Comparison of ENCODE assay signal across 8 mouse cellular contexts in genomic region chr15:83112898-83113297, GRCm38 (mm10). TPM values are rescaled to one million over a fixed set of nuclear protein-coding genes. Genes with fewer than 3 reads are reported as not detected.
DNase-seq lines count a peak whose midpoint lies in the region; ATAC-seq lines count a peak whose summit lies in the region.

No protein-coding gene starts in this region.

- H3K27me3 ChIP-seq in embryonic facial prominence, embryonic 14.5 days (replicated peaks; ENCODE audit: control insufficient read depth, insufficient read depth, low read length): no peaks in the 10 kb centered on the region
- H3K27me3 ChIP-seq in heart, embryonic 11.5 days (ENCODE audit: control insufficient read depth, insufficient read depth, low read length): no peaks in the 10 kb centered on the region
- no peaks in the 10 kb centered on the region for H3K27me3 ChIP-seq in liver, embryonic 12.5 days (replicated peaks)
- no peaks in the 10 kb centered on the region for H3K27me3 ChIP-seq in stomach, embryonic 14.5 days (ENCODE audit: control insufficient read depth, insufficient read depth, low read length)

- H3K36me3 ChIP-seq in embryonic facial prominence, embryonic 14.5 days (ENCODE audit: control insufficient read depth, insufficient read depth, low read length): peaks cover 39% of the 10 kb centered on the region
- H3K36me3 ChIP-seq in heart, embryonic 11.5 days (ENCODE audit: control insufficient read depth, insufficient read depth, low read length): peaks cover 12% of the 10 kb centered on the region; the same call in 1 of the 2 replicates
- H3K36me3 ChIP-seq in liver, embryonic 12.5 days: peaks cover 36% of the 10 kb centered on the region
- H3K36me3 ChIP-seq in stomach, embryonic 14.5 days (ENCODE audit: control insufficient read depth, insufficient read depth, low read length): peaks cover 28% of the 10 kb centered on the region

- H3K9ac ChIP-seq in embryonic facial prominence, embryonic 14.5 days (ENCODE audit: low read depth, low read length): no peak overlapping the region
- no peak overlapping the region; the same call in 1 of the 2 replicates for H3K9ac ChIP-seq in heart, embryonic 11.5 days (ENCODE audit: low read depth, low read length)
- H3K9ac ChIP-seq in liver, embryonic 12.5 days: no peak overlapping the region
- no peak overlapping the region for H3K9ac ChIP-seq in stomach, embryonic 14.5 days (replicated peaks; ENCODE audit: low read depth, low read length)

- ATAC-seq in embryonic facial prominence, embryonic 14.5 days (ENCODE audit: low read depth): peak; percentile 67
- ATAC-seq in heart, embryonic 11.5 days (replicated peaks; ENCODE audit: insufficient number of reproducible peaks, low FRiP score, low TSS enrichment): peak; percentile 56; the same call in 1 of the 2 replicates
- ATAC-seq in liver, embryonic 12.5 days: peak; percentile 58; the same call in 1 of the 2 replicates
- ATAC-seq in stomach, embryonic 14.5 days (ENCODE audit: insufficient number of reproducible peaks, insufficient read depth, low FRiP score, low read depth): peak; percentile 73; the same call in 1 of the 2 replicates

- H3K4me1 ChIP-seq in embryonic facial prominence, embryonic 14.5 days (ENCODE audit: control insufficient read depth, insufficient read depth, low read length): peaks cover 4% of the 10 kb centered on the region; the same call in 1 of the 2 replicates
- H3K4me1 ChIP-seq in heart, embryonic 11.5 days (ENCODE audit: control insufficient read depth, insufficient read depth, low read length): peaks cover 3% of the 10 kb centered on the region
- H3K4me1 ChIP-seq in liver, embryonic 12.5 days: peaks cover 7% of the 10 kb centered on the region
- peaks cover 7% of the 10 kb centered on the region for H3K4me1 ChIP-seq in stomach, embryonic 14.5 days (ENCODE audit: control insufficient read depth, insufficient read depth, low read length)

- H3K4me2 ChIP-seq in embryonic facial prominence, embryonic 14.5 days (ENCODE audit: low read depth, low read length): no peak overlapping the region
- H3K4me2 ChIP-seq in heart, embryonic 11.5 days: no peak overlapping the region
- no peak overlapping the region for H3K4me2 ChIP-seq in liver, embryonic 12.5 days
- no peak overlapping the region for H3K4me2 ChIP-seq in stomach, embryonic 14.5 days (replicated peaks; ENCODE audit: low read depth, low read length)

- H3K4me3 ChIP-seq in embryonic facial prominence, embryonic 14.5 days (ENCODE audit: low read depth, low read length): no peak overlapping the region
- no peak overlapping the region for H3K4me3 ChIP-seq in heart, embryonic 11.5 days (ENCODE audit: low read depth, low read length)
- H3K4me3 ChIP-seq in liver, embryonic 12.5 days: no peak overlapping the region
- no peak overlapping the region for H3K4me3 ChIP-seq in stomach, embryonic 14.5 days (ENCODE audit: low read depth, low read length)

- H3K9me3 ChIP-seq in embryonic facial prominence, embryonic 14.5 days (ENCODE audit: control insufficient read depth, low read length): no peaks in the 10 kb centered on the region
- no peaks in the 10 kb centered on the region for H3K9me3 ChIP-seq in heart, embryonic 11.5 days (replicated peaks; ENCODE audit: control insufficient read depth, low read length)
- no peaks in the 10 kb centered on the region for H3K9me3 ChIP-seq in liver, embryonic 12.5 days (replicated peaks)
- H3K9me3 ChIP-seq in stomach, embryonic 14.5 days (ENCODE audit: control insufficient read depth, low read depth, low read length): no peaks in the 10 kb centered on the region

- DNase-seq in urinary bladder, adult 18-20 months (ENCODE audit: low spot score in 2 of 2): peak; percentile 31 to 60
- no peak for DNase-seq in urinary bladder, postnatal 10 days (ENCODE audit: low spot score)
- peak; percentile 67 for DNase-seq in embryonic facial prominence, embryonic 14.5 days (ENCODE audit: low spot score)
- peak; percentile 70 for DNase-seq in kidney, adult 9 months
- DNase-seq in naive thymus-derived CD4-positive, alpha-beta T cell, adult 2 months (ENCODE audit: low read depth): peak; percentile 64

- WGBS in embryonic facial prominence, embryonic 14.5 days: 12% methylated on average over 7 of the region's 11 CpGs
- WGBS in heart, embryonic 11.5 days (ENCODE audit: insufficient replicate concordance): 13% methylated on average over 10 of the region's 11 CpGs
- 21% methylated on average over 11 of the region's 11 CpGs for WGBS in liver, embryonic 12.5 days (ENCODE audit: insufficient replicate concordance)
- 16% methylated on average over 7 of the region's 11 CpGs for WGBS in stomach, embryonic 14.5 days

- no peak overlapping the region for H3K27ac ChIP-seq in embryonic facial prominence, embryonic 14.5 days (replicated peaks; ENCODE audit: low read depth, low read length)
- no peak overlapping the region for H3K27ac ChIP-seq in heart, embryonic 11.5 days (ENCODE audit: low read depth, low read length)
- H3K27ac ChIP-seq in liver, embryonic 12.5 days: no peak overlapping the region
- no peak overlapping the region for H3K27ac ChIP-seq in stomach, embryonic 14.5 days (ENCODE audit: low read length)

RNA-seq across cellular contexts. Expression of gene Rrp7a, which starts 9.7 kb away (rescaled TPM):
- polyA plus RNA-seq in embryonic facial prominence, embryonic 14.5 days (2014; fragmentation: Nextera tagmentation; extraction: Ambion mirVana): 61.6 and 63.0 TPM in 2 replicates
- polyA plus RNA-seq in heart, embryonic 11.5 days (2014; fragmentation: Nextera tagmentation; extraction: Ambion mirVana): 34.9 and 42.7 TPM in 2 replicates
- 36.5 and 42.3 TPM in 2 replicates for polyA plus RNA-seq in liver, embryonic 12.5 days (2016; fragmentation: Nextera tagmentation; extraction: Ambion mirVana)
- polyA plus RNA-seq in stomach, embryonic 14.5 days (2014; fragmentation: Nextera tagmentation; extraction: Ambion mirVana): 45.9 and 49.3 TPM in 2 replicates

RNA-seq across cellular contexts. Expression of gene Serhl, which starts 23.6 kb away (rescaled TPM):
- polyA plus RNA-seq in embryonic facial prominence, embryonic 14.5 days (2014; fragmentation: Nextera tagmentation; extraction: Ambion mirVana): 63.8 and 71.6 TPM in 2 replicates
- polyA plus RNA-seq in heart, embryonic 11.5 days (2014; fragmentation: Nextera tagmentation; extraction: Ambion mirVana): 56.4 and 68.5 TPM in 2 replicates
- 24.5 and 28.0 TPM in 2 replicates for polyA plus RNA-seq in liver, embryonic 12.5 days (2016; fragmentation: Nextera tagmentation; extraction: Ambion mirVana)
- 58.9 and 61.7 TPM in 2 replicates for polyA plus RNA-seq in stomach, embryonic 14.5 days (2014; fragmentation: Nextera tagmentation; extraction: Ambion mirVana)

RNA-seq across cellular contexts. Expression of gene Poldip3, which starts 36.3 kb away (rescaled TPM):
- polyA plus RNA-seq in embryonic facial prominence, embryonic 14.5 days (2014; fragmentation: Nextera tagmentation; extraction: Ambion mirVana): 126 and 151 TPM in 2 replicates
- 88.5 and 89.4 TPM in 2 replicates for polyA plus RNA-seq in heart, embryonic 11.5 days (2014; fragmentation: Nextera tagmentation; extraction: Ambion mirVana)
- polyA plus RNA-seq in liver, embryonic 12.5 days (2016; fragmentation: Nextera tagmentation; extraction: Ambion mirVana): 83.0 and 86.7 TPM in 2 replicates
- 158 and 161 TPM in 2 replicates for polyA plus RNA-seq in stomach, embryonic 14.5 days (2014; fragmentation: Nextera tagmentation; extraction: Ambion mirVana)

RNA-seq across cellular contexts. Expression of gene Cyb5r3, which starts 59.5 kb away (rescaled TPM):
- polyA plus RNA-seq in embryonic facial prominence, embryonic 14.5 days (2014; fragmentation: Nextera tagmentation; extraction: Ambion mirVana): 125 and 126 TPM in 2 replicates
- polyA plus RNA-seq in heart, embryonic 11.5 days (2014; fragmentation: Nextera tagmentation; extraction: Ambion mirVana): 154 and 162 TPM in 2 replicates
- 151 and 172 TPM in 2 replicates for polyA plus RNA-seq in liver, embryonic 12.5 days (2016; fragmentation: Nextera tagmentation; extraction: Ambion mirVana)
- 207 and 214 TPM in 2 replicates for polyA plus RNA-seq in stomach, embryonic 14.5 days (2014; fragmentation: Nextera tagmentation; extraction: Ambion mirVana)
